Comparison of ENCODE assay signal across 18 mouse cellular contexts in the genomic region with DNA sequence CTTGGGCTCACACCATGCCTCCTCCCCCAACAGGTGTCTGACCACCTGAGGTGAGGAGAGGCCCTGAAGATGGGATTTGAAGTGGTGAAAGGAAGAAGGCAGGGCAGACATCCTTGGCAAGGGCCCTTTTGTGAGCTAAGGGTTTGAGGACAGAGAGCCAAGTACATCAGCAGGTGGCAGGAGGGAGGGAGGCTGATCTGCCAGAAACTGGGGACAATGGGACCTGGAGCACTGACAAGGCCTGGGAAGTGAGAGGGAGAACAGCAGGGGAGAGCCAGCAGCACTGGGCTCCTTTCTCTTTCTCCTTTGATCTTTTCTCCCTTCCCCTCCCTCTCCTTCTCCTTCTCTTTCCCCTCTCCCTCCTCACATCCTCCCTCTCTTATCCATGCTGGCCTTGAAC. TPM values are rescaled to one million over a fixed set of nuclear protein-coding genes. Genes with fewer than 3 reads are reported as not detected.
DNase-seq lines count a peak whose midpoint lies in the region; ATAC-seq lines count a peak whose summit lies in the region.
"Had no signal": no experiment of that assay in that cellular context is flagged by ENCODE, and none has a peak within 500 bp of the region (broad histone marks: within the 10 kb centered on the region; RNA-seq: fewer than 3 reads in every experiment).

No protein-coding gene starts in this region.

- no peak for ATAC-seq in cerebellum, adult (ENCODE audit: insufficient number of reproducible peaks, low FRiP score, low TSS enrichment)
- ATAC-seq: CD4-positive, CD25-positive, alpha-beta regulatory T cell, adult 4 months; forebrain, embryonic 13.5 days had no signal

- peak; percentile 66 for DNase-seq in cerebellum, adult 11 months
- peak; percentile 72 for DNase-seq in left cerebral cortex, postnatal 4 days
- no peak for DNase-seq in left cerebral cortex, postnatal 36 days (ENCODE audit: low spot score in 2 of 2)
- peak; percentile 72 to 79 for DNase-seq in cerebellum, adult 18-20 months
- peak; percentile 62 to 65 for DNase-seq in cerebellum, postnatal 36 days
- no peak for DNase-seq in adipocyte (ENCODE audit: low spot score)
- no peak for DNase-seq in thymus, postnatal 36 days
- DNase-seq: adrenal gland, postnatal 14 days; embryo, embryonic 11 days; gastrocnemius, adult 2 months; kidney, adult 2 months; kidney, postnatal 36 days; thymus, adult 18-20 months had no signal

- intact Hi-C loops in left cerebral cortex, postnatal 4 days (cut with DNase I) = no loop called here
- intact Hi-C loops in left cerebral cortex, postnatal 36 days (cut with DNase I) = no loop called here

RNA-seq across cellular contexts. Expression of gene Plb1, which starts 55.5 kb away (rescaled TPM):
- 1 to 10 TPM in 1 of 2 experiments, under 1 TPM in 1; 0.90 to 1.5 TPM for total RNA-seq in left cerebral cortex, postnatal 4 days (2021)
- total RNA-seq in left cerebral cortex, postnatal 36 days (2021) = 1 to 10 TPM in 1 of 2 experiments, under 1 TPM in 1; 0.68 to 2.1 TPM
- total RNA-seq: adrenal gland, postnatal 14 days; granulocyte monocyte progenitor cell, adult 5-6 weeks; hematopoietic stem cell, adult 5-6 weeks had no signal

Comparison
In these comparisons a context has a peak if more than half of its experiments do, and no peak if none do; other contexts are left out.
1. DNase-seq: peak in cerebellum, adult 11 months (single experiment), left cerebral cortex, postnatal 4 days (single experiment), cerebellum, adult 18-20 months (2 of 2) and cerebellum, postnatal 36 days (2 of 2); none in left cerebral cortex, postnatal 36 days (0 of 2), adipocyte (single experiment) and thymus, postnatal 36 days (0 of 2).